Mouse (Mus musculus): Measurements from ENCODE around the gene Extl2.

Gene Extl2

DNA sequence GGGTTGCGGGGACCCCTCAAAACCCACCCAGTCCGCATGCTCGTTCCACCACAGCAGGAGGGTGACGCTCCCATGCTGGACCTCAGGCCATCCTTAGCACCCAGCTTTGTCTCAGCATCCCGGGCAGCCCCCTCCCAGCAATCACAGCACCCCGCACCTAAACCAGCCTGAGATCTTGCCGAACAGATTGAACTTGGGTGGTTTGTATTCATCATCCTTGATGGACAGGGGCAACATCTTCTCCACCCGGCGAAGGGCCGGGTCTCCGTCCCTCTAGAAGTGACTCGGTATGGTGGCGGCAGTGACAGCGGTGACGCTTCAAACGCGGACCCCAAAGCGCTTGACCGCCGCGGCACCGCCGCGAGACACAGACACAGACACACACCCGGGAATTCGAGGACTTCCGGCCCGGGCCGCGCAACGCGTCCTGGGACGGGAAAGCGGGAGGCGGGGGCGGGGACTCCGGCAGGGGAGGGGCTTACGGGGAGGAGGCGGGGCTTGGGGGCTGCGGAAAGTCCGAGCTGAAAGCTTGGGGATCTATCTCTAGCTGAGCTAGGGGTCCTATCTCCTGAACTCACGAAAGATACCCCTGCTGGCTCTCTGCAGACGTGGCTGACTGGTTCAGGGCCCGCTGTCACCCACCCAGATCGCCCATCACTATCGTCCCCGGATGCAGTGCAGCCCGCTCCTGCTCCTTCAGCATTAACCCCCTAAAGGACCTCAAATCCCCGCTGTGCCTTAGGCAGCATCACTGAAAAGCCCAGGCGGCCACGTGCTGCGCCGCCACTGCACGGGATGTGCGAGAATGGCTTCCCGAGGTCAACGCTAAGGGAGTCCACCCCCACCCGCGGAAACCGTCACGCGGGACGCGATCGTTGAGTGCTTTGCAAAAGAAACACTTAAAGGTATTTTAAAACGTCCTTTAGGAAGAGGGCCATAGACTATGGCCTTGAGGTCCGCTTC, at the start of gene Extl2, which contains the start of gene Slc30a7:
Gene Extl2 (plus strand): TSS at position 485 of the 963 bp plus-strand sequence.
Gene Slc30a7 (minus strand): TSS at position 429 of the 963 bp plus-strand sequence.
- peak; percentile 14 to 54 for DNase-seq (ENCODE audit: low read depth in 1 of 2, low spot score in 2 of 2)

GRCm38 (mm10) chr3:115961311-115962027, 45.8 kb upstream of the Extl2 start:
- no peak for DNase-seq (ENCODE audit: low read depth in 1 of 2, low spot score in 2 of 2)

- DNase-seq (ENCODE audit: low read depth in 1 of 2, low spot score in 2 of 2) = no peak
Observed at GRCm38 (mm10) chr3:115962028-115962415, 45.2 kb upstream of the Extl2 start.

GRCm38 (mm10) chr3:115963597-115963996, 43.7 kb upstream of the Extl2 start:
- DNase-seq (ENCODE audit: low read depth in 1 of 2, low spot score in 2 of 2) = no peak

DNA sequence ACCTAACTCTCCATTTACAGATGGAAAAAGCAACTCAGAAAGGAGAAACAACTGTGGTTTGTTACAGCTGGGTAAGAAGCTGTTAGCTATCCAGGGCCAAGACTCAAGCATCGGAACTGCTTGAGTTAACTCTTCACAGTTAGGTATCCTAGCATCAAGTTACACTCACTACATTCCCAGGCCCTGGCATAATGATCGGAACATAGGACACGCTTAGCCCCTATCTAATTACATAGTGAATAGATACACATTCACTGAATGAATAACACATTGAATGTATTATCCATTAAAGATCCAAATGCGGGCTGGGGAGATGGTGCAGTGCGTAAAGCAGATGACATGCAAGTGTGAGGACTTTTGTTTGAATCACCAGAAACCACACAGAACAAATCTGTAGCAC, 43.2 kb upstream of the Extl2 start:
- no peak for DNase-seq (ENCODE audit: low read depth in 1 of 2, low spot score in 2 of 2)

DNA sequence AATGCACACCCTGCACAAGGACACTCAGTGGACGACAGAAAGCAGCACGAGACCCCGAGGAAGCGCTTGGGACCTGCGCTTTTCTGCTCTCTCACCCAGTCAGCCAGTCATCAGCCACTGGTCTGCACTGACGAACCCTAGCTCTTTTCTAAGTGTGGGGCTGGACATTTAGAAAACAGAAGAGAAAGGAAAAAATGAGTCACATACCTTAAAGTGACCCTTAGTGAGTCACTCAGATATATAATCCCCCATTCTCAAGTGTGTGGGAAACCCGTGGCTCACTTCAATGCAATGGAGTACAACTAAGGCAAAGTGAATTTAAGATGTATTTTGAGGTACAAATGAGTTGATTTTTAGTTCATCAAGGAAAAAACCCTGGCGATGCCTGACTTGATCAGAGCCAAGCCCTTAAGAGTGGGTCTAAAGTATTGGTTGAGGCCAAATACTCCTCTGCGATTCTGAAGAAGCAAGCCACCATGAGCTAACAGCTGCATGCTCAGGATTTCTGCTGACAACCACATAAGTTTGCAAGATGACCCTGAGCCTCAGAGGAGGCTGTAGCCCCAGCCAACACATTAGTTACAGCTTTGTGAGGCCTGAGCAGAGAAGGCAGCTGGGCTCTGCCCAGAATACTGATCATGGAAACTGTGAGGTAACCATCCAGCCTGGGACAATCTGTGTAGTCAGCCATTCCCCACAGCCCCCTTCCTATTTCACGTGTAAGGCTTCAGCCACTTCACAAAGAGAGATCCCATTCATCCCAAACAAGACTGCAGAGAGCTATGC, 38.3 kb upstream of the Extl2 start:
- DNase-seq (ENCODE audit: low read depth in 1 of 2, low spot score in 2 of 2) = no peak

DNA sequence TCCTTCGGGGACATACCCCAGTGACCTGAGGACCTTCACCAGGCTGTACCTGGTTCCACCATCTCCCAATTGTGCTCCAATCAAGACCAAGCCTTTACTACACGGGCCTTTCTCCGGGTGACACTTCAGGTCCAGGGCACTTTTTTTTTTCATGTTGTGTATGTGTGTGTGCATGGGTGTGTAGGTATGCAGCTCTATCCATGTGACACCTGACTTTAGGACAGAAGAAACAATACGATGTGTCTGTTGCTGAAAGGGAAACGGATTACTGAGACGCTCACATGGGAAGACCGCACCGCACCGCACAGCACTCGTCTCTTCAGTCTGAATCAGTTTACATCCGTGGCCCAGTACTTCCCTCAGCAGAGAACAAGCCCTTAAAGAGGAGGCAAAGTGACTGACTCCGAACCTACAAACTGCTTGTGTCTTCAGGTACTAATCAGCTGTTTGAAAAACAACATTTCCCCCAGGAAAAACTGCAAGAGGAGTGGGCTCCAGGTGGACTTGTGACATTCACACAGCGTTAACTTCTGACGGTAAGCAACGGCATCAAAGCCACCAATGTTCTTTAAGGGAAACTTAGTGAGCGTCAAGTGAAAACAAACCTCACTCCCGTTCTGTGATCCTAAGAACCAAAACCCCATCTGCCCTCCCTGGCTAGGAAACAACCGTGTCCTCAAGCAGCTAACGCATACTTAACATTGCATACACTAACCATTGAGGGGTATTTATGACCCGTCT, 36.0 kb upstream of the Extl2 start:
- DNase-seq (ENCODE audit: low read depth in 1 of 2, low spot score in 2 of 2) = no peak

DNA sequence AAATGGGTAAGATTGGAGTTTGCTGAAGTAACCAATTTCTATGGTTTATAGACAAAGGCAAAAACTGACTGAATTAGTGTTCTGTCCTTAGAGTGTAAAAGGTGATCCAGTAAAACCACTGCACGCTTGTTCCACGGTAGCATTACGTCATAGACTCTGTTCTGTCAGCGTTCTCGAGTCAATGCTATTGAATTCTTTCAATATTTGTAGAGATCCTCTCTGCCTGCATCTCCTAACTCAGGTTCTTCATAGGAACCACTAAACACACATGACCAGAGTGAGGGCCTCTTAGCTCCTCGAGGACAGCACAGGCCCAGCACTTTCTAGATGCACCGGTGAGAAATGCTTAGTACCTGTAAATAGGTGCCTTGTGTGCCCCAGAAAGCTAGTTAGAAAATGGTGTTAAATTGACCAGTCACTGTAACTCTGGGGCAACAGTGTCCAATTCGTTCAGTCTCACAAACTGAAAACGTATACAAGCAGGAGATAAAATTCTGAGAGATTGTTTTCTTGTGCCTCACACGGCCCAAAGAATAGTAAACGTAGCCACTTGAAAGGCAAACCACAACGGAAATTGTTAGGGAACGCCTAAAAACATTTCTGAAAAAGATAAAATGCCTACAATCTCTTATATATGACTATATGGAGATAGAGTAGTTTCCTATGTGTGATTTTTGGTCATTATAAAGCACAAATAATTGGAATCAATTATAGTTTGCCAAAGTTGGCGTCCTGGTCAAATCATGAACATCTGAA, 35.2 kb upstream of the Extl2 start:
- DNase-seq (ENCODE audit: low read depth in 1 of 2, low spot score in 2 of 2) = no peak

- no peak for DNase-seq (ENCODE audit: low read depth in 1 of 2, low spot score in 2 of 2)
Observed at GRCm38 (mm10) chr3:115974228-115974627, 33.0 kb upstream of the Extl2 start.

- no peak for DNase-seq (ENCODE audit: low read depth in 1 of 2, low spot score in 2 of 2)
Observed at GRCm38 (mm10) chr3:115974995-115975394, 32.3 kb upstream of the Extl2 start.

DNA sequence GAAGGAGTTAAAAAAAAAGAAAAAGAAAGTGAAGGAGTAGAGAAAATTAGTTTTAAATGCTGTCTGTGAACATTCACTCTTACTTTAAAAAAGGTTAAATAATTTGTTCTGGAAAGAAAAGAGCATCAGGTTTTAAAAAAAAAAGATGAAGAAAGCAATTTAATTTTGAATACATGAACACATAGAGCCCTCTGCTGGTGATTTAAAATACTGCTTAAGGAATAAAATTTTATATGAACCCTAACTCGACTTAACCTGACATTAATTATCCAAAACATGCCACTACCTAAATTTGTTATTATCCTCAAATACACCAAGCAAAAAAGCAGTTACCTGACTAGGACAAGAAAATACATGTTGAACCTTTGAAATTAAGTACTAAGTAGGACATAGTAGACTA, 28.3 kb upstream of the Extl2 start:
- DNase-seq (ENCODE audit: low read depth in 1 of 2, low spot score in 2 of 2) = no peak

GRCm38 (mm10) chr3:115983217-115983616, 24.0 kb upstream of the Extl2 start:
- no peak for DNase-seq (ENCODE audit: low read depth in 1 of 2, low spot score in 2 of 2)

GRCm38 (mm10) chr3:115984653-115985052, 22.6 kb upstream of the Extl2 start:
- DNase-seq (ENCODE audit: low read depth in 1 of 2, low spot score in 2 of 2) = no peak

GRCm38 (mm10) chr3:115985183-115985892, 21.9 kb upstream of the Extl2 start:
- no peak for DNase-seq (ENCODE audit: low read depth in 1 of 2, low spot score in 2 of 2)

GRCm38 (mm10) chr3:115992103-115992502, 15.2 kb upstream of the Extl2 start:
- no peak for DNase-seq (ENCODE audit: low read depth in 1 of 2, low spot score in 2 of 2)

- DNase-seq (ENCODE audit: low read depth in 1 of 2, low spot score in 2 of 2) = no peak
Observed at GRCm38 (mm10) chr3:115992588-115992987, 14.7 kb upstream of the Extl2 start.

DNA sequence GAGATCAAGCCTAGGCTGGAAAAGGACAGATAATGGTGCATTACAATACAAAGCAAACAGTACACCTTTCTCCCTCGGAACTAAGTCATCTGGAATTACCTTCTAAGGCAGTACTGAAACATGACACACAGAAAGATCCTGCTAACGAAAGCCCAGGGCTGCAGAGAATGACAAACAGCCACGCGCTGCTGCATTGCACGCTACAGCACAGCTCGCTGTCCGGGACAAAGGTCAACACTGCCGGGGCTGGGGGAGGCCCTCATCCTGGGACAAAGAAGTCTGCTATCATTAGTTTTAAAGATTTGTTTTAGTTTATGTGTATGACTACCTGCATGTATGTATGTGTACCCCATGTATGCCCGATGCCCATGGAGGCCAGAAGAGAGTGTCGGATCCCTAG, 14.2 kb upstream of the Extl2 start:
- no peak for DNase-seq (ENCODE audit: low read depth in 1 of 2, low spot score in 2 of 2)

DNA sequence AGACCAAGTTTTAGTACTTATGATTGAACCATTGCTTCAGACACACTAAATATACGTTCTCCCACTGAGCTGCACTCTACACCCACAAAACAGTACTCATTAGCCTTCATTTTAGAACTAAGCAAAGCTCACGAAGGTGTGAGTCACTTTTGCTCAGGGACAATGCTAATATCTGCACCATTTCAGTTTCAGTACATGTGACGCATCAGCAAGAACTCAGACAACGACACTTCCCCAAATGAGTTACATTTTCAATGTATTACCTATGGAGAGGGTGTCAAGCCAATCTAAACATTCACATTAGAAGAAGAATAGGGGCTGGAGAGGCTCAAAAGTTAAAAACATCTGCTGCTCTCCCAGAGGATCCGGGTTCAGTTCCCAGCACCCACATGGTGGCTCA, 10.3 kb upstream of the Extl2 start:
- DNase-seq (ENCODE audit: low read depth in 1 of 2, low spot score in 2 of 2) = no peak

DNA sequence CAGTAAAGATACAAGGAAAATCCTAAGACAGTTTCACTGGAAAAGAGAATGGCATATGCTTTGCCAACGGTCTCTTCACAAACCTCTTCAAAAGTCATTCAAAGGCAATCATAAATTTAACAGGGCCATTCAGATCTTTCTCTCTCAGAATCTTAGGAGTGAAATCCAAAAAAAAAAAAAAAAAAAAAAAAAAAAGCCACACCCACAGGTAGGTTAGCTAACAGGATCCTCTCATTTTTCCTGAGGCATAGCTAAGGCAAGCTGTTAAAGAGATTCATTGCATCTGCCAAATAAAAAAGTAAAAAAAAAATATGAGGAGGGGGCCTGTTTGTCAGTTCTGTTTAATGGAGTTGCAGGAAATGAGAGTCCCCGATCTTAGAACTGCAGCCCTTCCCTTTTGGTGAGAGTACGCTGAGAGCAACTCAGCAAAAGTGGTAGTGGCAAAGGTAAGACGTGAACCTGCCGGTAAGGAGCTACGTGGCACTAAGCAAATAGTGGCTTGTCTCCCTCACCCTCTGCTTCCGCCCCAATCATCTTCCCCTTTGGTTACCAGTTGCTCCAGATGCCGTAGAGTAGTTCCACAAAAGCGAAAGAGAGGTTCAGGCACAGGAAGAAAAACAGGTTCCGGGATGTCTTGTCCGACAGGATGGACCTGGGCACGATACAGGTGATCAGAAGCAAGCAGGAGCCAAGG, 831 bp upstream of the Extl2 start:
- DNase-seq (ENCODE audit: low read depth in 1 of 2, low spot score in 2 of 2) = peak; percentile 19 to 49
